Mouse (Mus musculus) cerebellum, adult (tissue): ENCODE data around the gene Gm49366.
"Not testable (repeated sequence)": the region's sequence is repeated elsewhere in the genome, so short reads cannot be mapped to it uniquely, and the experiment has no call there.

Source experiments
- ATAC-seq: cut with Nextera tagmentation; 2 replicates; pipeline ENCODE4 v1.9.2; 2017; ENCODE audit warnings: mild to moderate bottlenecking, moderate library complexity, mixed read lengths; ENCODE audit not compliant: insufficient number of reproducible peaks, low FRiP score, low TSS enrichment

The Gm49366 gene

DNA sequence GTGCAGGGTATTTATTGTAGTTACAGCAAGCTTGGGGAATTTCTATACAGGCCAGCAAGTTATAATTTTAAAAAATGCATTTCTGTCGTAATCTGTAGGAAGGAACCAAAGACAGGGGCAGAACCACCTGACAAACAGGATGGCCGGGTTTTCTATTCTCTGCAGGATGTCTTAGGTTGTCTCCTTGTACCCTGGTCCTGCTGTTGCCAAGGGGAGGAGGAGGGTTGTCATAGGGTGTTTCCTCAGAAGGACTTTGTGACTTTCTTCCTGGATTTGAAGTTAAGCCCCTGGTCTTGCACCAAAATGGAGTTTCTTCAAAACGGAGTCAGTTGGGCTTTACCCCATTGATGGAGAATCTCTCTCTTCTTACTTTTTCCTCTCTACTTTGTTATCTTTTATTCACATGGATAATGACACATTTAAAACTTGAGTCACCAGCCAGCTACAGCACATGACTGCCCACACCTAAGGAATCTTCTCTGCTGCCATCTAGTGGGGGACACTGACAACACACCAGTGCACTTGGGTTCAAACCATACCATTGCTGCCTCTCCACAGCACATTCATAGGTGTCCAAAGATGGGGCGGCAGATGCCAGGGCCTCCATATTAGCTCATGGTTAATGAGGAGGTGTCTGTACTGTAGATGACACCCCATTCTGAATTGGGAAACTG lies 7.9 kb upstream of the Gm49366 start:
- ATAC-seq, result peak; percentile 80; the same call in 1 of the 2 replicates

GRCm38 (mm10) chr12:84032854-84033253 lies 5.9 kb upstream of the Gm49366 start:
- ATAC-seq, result no peak

DNA sequence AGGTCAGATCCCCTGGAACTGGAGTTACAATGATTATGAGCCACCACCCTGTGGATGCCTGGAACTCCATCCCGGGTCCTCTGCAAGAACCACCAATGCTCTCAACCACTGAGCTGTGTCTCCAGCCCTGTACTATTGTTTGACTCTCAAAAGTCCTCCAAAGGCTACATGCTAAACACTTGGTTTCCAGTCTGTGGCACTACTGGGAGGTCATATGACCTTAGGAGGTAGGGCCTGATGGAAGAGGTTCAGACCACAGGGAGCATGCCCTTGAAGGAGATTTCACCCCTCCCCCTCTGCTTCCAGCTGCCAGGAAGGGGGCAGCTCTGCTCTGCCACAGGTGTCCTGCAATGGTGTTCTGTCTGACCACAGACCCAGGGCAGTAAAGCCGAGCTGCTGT lies 5.4 kb upstream of the Gm49366 start:
- ATAC-seq, result not testable (repeated sequence)

- no peak for ATAC-seq
These were observed 4.6 kb upstream of the Gm49366 start for GRCm38 (mm10) chr12:84034108-84034507.

DNA sequence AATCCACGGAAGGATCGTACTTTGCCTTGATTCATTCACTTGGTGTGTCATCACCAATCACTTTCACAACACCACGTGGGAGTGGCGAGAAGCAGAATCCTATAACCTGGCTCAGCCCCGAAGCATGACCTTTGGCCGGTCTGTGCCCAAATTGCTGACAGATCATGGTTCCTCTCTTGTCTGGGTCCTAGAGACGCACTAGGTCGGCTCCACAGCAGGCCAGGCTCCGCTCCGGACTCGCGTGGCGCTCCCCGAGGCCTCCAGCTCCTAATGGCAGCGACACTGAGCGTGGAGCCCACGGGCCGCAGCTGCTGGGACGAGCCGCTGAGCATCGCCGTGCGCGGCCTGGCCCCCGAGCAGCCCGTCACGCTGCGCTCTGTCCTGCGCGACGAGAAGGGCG lies 494 bp upstream of the Gm49366 start, which contains the start of gene Acot4:
TSS of gene Acot4 (plus strand) at position 139 of the 400 bp plus-strand sequence.
- ATAC-seq, result 0 out of 2 replicates have a peak, but pooled peaks have one; percentile 45

- no peak for ATAC-seq
These were observed 3.5 kb downstream of the Gm49366 start for GRCm38 (mm10) chr12:84042248-84042647.

GRCm38 (mm10) chr12:84044045-84044444 lies 5.3 kb downstream of the Gm49366 start:
- ATAC-seq, result no peak

DNA sequence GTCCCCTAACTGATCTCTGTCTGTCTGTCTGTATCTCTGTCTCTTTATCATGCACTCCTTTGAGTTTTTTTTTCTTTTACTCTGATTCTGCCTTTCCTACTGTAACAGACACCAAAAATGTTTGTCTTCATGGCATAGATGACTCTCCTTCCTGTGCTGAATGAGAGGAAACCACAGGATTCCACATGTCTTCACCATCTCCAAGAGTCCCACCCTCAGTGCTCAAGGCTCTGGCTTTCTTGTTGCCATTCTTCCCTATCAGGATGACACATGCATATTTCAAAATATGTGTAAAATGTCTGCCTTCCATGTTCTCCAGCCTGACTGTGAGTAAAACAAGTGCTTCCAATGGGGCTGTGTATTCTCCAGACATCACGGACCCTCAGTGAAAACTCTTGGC lies 8.2 kb downstream of the Gm49366 start:
- no peak for ATAC-seq

GRCm38 (mm10) chr12:84050744-84051143 lies 12.0 kb downstream of the Gm49366 start:
- ATAC-seq, result not testable (repeated sequence)

DNA sequence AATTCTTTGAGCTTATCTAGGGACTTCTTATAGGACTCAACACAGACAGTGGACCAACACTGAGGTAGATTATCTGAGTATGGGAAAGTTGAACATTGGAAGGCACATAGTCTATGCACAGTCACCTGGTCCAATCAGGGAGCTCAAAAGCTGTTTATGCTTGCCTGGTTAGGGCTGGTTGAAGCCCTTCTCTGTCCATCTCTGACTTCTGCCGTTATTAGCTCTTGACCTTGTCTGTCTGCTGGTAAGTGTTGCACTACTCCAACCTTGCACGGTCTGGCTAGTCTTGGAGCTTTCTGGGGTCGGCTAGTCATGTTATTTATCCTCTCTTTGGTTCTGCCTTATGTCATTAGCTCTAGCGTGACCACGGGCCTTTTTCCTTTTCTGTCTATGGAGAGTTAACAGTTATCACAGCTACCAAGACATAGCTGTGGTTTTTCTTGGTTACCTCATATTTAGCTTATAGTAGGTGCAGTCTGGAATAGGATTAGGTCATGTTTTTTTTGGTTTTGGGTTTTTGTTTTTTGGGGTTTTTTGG lies 13.3 kb downstream of the Gm49366 start, which contains the start of gene Acot3:
TSS of gene Acot3 (plus strand) at position 208 of the 538 bp plus-strand sequence.
- no peak for ATAC-seq

DNA sequence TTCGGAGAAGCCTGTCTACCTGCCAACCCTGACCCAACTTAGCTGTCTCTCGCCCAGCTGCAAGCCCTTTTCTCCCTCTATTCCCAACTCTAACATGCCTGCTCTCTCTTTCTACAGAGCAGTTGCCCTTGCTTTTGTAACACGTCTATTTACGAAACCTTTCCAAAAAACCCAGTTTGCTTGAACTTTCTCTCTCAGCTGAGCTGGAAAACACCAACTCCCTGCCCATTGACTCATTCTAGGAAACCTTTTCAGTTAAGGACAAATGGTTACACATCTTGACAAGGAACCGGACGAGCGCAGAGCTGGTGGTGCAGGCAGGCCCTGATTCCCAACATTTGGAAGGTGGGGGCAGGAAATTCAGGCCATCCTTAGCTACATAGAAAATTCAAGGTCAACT lies 13.9 kb downstream of the Gm49366 start:
- ATAC-seq, result no peak

- ATAC-seq, result peak; percentile 36; the same call in 1 of the 2 replicates
These were observed 14.4 kb downstream of the Gm49366 start for GRCm38 (mm10) chr12:84053173-84053572.

DNA sequence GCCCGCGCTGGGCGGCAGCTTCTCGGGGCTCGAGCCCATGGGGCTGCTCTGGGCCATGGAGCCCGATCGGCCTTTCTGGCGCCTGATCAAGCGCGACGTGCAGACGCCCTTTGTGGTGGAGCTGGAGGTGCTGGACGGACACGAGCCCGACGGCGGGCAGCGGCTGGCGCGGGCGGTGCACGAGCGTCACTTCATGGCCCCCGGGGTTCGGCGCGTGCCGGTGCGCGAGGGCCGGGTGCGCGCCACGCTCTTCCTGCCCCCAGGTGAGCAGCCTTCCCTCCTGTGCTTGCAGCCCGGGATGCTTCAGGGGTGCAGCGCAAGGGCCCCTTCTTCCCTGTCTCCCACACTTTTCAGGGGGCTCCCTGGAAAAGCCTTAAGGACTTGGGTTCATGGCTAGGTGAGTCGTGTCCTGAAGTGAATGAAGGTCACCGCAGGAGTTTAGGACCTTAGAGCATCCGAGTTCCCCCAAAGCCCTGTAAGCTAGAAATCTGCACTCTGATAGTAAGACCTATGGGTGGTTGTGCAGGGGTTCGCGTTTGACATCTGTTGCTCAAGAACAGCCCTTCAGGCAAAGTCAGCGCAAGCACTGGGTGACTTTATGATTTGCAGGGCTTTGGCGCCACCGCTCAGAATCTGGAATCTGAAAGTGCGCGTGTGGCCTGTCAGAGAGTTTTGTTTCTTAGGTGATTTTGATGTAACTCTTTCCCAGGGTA lies 15.1 kb downstream of the Gm49366 start:
- no peak for ATAC-seq

DNA sequence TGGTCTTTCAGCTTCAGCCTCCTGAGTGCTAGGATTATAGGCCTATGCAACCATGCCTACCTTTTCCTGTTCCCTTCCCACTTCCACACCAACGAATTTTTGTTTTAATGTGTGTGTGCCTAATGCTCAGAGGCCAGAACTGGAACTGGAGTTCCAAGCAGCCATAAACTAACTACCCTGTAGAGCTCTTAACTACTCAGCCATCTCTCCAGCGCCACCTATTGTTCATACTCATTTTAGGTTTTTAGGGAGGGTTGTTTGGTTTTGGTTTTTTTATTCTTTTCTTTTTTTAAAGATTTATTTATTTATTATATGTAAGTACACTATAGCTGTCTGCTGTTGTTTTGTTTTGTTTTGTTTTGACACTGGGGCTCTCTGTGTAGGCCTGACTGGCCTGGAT lies 22.2 kb downstream of the Gm49366 start:
- ATAC-seq, result no peak

DNA sequence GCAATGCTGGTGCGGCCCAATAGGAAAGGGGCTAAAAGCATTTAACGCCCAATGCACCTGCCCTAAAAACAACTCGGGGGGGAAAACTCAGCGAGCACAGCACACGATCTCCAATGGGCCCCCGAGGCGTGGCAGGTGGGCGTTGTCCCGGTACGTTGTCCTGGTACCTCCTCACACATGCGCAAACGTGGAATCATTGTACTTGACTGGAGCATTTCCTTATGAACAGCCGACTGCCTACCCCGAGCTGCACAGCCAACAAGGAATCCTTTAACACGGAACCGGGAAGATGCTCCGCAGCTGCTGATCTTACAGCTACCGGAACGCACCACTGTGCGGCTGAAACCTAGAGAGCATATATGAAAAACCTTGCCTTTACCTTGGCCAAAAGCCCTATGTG lies 23.6 kb downstream of the Gm49366 start:
- no peak for ATAC-seq

GRCm38 (mm10) chr12:84063228-84063627 lies 24.5 kb downstream of the Gm49366 start:
- no peak for ATAC-seq

DNA sequence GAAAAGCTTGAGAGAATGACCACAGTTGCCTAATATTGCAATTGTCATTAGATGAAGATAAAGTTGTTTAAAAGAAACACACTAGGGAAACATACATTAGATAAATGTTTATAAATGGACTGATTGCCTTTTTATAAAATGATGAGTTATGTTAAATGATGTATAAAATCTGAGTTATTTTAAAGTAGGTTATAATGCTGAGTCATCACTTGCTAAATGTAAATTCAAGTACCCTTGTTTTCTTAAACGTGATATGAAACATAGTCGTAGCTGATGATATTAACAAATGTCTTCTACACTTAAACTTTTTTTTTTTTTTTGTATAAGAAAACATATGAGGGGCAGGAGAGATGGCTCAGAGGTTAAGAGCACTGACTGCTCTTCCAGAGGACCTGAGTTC lies 25.1 kb downstream of the Gm49366 start:
- no peak for ATAC-seq

- ATAC-seq, result no peak
These were observed 25.9 kb downstream of the Gm49366 start for GRCm38 (mm10) chr12:84064621-84065020.

DNA sequence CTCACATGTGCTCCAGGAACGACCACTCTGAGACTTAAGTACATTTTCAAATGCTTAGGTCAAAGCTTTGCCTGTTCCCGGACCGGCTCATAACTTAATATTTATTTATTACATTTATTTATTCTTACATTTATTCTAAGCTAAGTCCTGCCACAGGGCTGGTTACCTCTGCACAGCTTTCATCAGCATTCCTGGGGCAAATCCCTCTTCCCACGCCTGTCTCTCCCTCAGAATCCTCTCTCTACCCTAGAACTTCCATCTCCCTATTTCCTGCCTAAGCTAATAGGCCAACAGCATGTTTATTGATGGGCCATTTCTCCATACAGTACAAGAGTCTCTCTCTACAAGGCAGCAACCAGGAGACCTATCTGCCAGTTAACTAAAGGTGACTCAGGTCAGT lies 29.0 kb downstream of the Gm49366 start:
- no peak for ATAC-seq

DNA sequence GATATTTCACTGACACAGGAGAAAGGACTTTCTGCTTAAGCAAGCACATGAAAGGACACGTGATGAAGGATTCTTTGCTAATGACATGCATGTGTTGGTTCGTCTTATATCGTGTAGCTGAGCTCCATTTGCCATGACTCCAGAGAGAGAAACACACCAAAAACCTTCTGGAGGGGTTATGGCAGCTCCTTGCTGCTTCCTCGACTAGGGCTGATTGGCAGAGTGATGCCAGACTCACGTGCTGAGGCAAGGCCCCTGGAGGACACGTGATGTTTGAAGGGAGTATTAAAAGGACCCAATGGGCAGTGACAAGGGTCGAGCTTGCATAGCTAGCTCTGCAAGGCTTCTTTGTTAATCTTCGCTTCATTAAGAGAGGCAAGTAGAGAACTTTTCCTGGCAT lies 29.6 kb downstream of the Gm49366 start:
- ATAC-seq, result no peak

DNA sequence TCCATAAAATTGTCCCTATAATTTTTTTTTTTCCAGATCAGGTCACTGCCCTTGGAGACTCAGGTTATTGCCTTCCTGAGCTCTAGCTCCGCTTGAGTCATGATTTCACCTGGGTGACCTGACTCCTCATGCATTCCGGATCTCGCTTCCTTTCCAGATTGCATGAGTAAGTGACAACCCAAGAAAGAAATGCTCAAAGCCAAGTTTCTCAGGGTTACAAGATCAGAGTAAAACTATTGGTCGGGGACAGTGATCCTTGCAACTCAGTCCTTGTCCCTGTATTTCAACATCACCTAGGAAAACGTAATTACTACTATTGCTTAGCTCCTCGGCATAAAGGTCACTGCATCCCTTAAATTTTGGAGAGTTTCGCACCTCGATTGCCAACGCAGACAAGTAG lies 30.3 kb downstream of the Gm49366 start, which contains the start of gene Acot5:
TSS of gene Acot5 (plus strand) at position 340 of the 400 bp plus-strand sequence.
- ATAC-seq, result no peak
